Comparison of ENCODE assay signal across 11 mouse cellular contexts in genomic region chr8:82969967-82970366, GRCm38 (mm10).
DNase-seq lines count a peak whose midpoint lies in the region; ATAC-seq and TF ChIP-seq lines count a peak whose summit lies in the region.
"Had no signal": no experiment of that assay in that cellular context is flagged by ENCODE, and none has a peak within 500 bp of the region (broad histone marks: within the 10 kb centered on the region; RNA-seq: fewer than 3 reads in every experiment).

No protein-coding gene starts in this region.

- H3K4me3 ChIP-seq in lung, embryonic 16.5 days (ENCODE audit: low read length), result no peak overlapping the region
- H3K4me3 ChIP-seq in cerebellum, adult 2 months (replicated peaks; ENCODE audit: insufficient read depth, low read depth, low read length), result no peak overlapping the region
- H3K4me3 ChIP-seq: liver, embryonic 15.5 days; neural tube, embryonic 13.5 days; stomach, embryonic 15.5 days had no signal

- 0 out of 2 replicates have a peak, but pooled peaks have one; percentile 26 for ATAC-seq in lung, embryonic 16.5 days (ENCODE audit: low read depth)

- H3K9ac ChIP-seq in lung, embryonic 16.5 days (ENCODE audit: low read length), result no peak overlapping the region
- H3K9ac ChIP-seq: liver, embryonic 15.5 days; neural tube, embryonic 13.5 days; stomach, embryonic 15.5 days had no signal

- TF ChIP-seq POLR2A in cerebellum, adult 2 months (IDR thresholded peaks at IDR 0.05; ENCODE audit: borderline replicate concordance, insufficient read depth, low read length), result no peak

- H3K27ac ChIP-seq in lung, embryonic 16.5 days (ENCODE audit: low read length), result no peak overlapping the region
- no peak overlapping the region for H3K27ac ChIP-seq in cerebellum, adult 2 months (ENCODE audit: insufficient read depth, low read length)
- H3K27ac ChIP-seq: liver, embryonic 15.5 days; neural tube, embryonic 13.5 days; stomach, embryonic 15.5 days had no signal

- WGBS in lung, embryonic 16.5 days, result 46% methylated on average over 3 of the region's 3 CpGs
- 57% methylated on average over 3 of the region's 3 CpGs for WGBS in cerebellum, adult 2 months

- H3K4me1 ChIP-seq in lung, embryonic 16.5 days (replicated peaks; ENCODE audit: control insufficient read depth, insufficient read depth, low read length), result peaks cover 15% of the 10 kb centered on the region
- peaks cover 9% of the 10 kb centered on the region; the same call in 1 of the 2 replicates for H3K4me1 ChIP-seq in cerebellum, adult 2 months (ENCODE audit: control insufficient read depth, insufficient read depth, low read length)
- H3K4me1 ChIP-seq: liver, embryonic 15.5 days had no signal

- no peaks in the 10 kb centered on the region for H3K27me3 ChIP-seq in lung, embryonic 16.5 days (ENCODE audit: control insufficient read depth, insufficient read depth, low read depth, low read length)
- H3K27me3 ChIP-seq in cerebellum, adult 2 months (ENCODE audit: control insufficient read depth, insufficient read depth, low read length), result no peaks in the 10 kb centered on the region
- H3K27me3 ChIP-seq: liver, embryonic 15.5 days; neural tube, embryonic 13.5 days; stomach, embryonic 15.5 days had no signal

- TF ChIP-seq CTCF in cerebellum, adult 2 months (IDR thresholded peaks at IDR 0.05; ENCODE audit: borderline replicate concordance, insufficient read depth, low read depth, low read length), result no peak

- H3K36me3 ChIP-seq in lung, embryonic 16.5 days (ENCODE audit: control insufficient read depth, insufficient read depth, low read length), result no peaks in the 10 kb centered on the region
- H3K36me3 ChIP-seq: liver, embryonic 15.5 days; neural tube, embryonic 13.5 days; stomach, embryonic 15.5 days had no signal

- peak; percentile 31 for DNase-seq in 3T3-L1 (ENCODE audit: low read depth, low spot score)
- DNase-seq in embryo, embryonic 10 days (ENCODE audit: low spot score), result peak; percentile 15
- DNase-seq in gastrocnemius, postnatal 25 days, result peak; percentile 35
- no peak for DNase-seq in thymus, postnatal 25 days
- no peak for DNase-seq in cerebellum, adult 2 months
- DNase-seq in right cerebral cortex, postnatal 25 days, result no peak
- DNase-seq: kidney, adult 8-10 months had no signal

- H3K4me2 ChIP-seq in lung, embryonic 16.5 days (ENCODE audit: low read depth, low read length), result no peak overlapping the region
- H3K4me2 ChIP-seq: liver, embryonic 15.5 days; neural tube, embryonic 13.5 days; stomach, embryonic 15.5 days had no signal

- no peaks in the 10 kb centered on the region for H3K9me3 ChIP-seq in lung, embryonic 16.5 days (ENCODE audit: control insufficient read depth, low read length)
- H3K9me3 ChIP-seq: liver, embryonic 15.5 days; neural tube, embryonic 13.5 days; stomach, embryonic 15.5 days had no signal

Comparison
In these comparisons a context has a peak if more than half of its experiments do, and no peak if none do; other contexts are left out.
1. DNase-seq: peak in 3T3-L1 (single experiment), embryo, embryonic 10 days (single experiment) and gastrocnemius, postnatal 25 days (single experiment); none in thymus, postnatal 25 days (single experiment), cerebellum, adult 2 months (0 of 2) and right cerebral cortex, postnatal 25 days (single experiment).